Comparison of ENCODE assay signal across 9 mouse cellular contexts in the genomic region with DNA sequence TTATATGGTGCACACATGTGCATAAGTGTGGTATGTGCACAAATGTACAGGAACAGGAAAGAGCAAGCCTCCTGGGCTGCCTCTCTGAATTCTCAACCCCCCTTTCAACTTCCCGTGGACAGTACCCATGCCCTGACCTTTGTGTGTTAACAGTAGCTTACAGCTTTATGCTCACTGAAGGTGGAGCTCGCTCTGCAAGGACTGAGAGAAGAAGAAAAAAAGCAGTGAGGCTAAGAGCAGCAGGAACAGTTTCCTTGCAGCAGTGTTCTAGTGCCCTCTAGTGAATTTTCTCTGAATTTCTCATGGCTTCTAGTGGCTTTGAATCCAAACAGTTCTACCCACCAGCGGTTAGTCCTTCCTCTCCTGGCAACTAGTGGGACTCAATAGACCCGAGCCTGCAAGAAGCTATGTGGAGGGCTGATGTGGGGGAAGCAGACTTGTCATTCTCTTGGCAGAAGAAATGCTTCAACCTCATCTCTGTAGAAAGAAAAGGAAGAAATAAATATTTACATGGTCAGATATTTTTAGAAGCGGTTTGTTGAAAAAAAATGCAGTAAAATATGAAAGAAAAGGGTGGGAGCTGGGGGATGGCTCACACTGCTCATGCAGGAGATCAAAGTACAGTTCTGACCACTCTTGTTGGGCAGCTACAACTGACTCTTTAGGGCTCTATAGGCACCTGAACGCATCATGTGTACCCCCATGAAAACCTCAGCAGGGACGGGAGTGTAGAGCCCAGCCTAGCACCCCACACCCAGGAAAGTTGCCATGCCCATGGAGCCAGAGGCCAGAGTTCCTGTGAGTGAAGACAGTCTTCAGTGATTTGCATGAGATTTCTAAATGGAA. TPM values are rescaled to one million over a fixed set of nuclear protein-coding genes. Genes with fewer than 3 reads are reported as not detected.
DNase-seq lines count a peak whose midpoint lies in the region; ATAC-seq and TF ChIP-seq lines count a peak whose summit lies in the region.
"Had no signal": no experiment of that assay in that cellular context is flagged by ENCODE, and none has a peak within 500 bp of the region (broad histone marks: within the 10 kb centered on the region; RNA-seq: fewer than 3 reads in every experiment).

No protein-coding gene starts in this region.

- peak; percentile 85 for TF ChIP-seq CTCF in gastrocnemius, adult 2 months (IDR thresholded peaks at IDR 0.05)

- peaks cover 10% of the 10 kb centered on the region for H3K4me1 ChIP-seq in hindbrain, embryonic 10.5 days (replicated peaks)
- peaks cover 27% of the 10 kb centered on the region for H3K4me1 ChIP-seq in limb, embryonic 10.5 days
- H3K4me1 ChIP-seq in neural tube, embryonic 12.5 days, result 0 out of 2 replicates have a peak, but pooled peaks cover 2% of the 10 kb centered on the region
- H3K4me1 ChIP-seq: liver, embryonic 13.5 days had no signal

- no peak overlapping the region for H3K4me3 ChIP-seq in gastrocnemius, adult 2 months
- no peak overlapping the region for H3K4me3 ChIP-seq in hindbrain, embryonic 10.5 days
- H3K4me3 ChIP-seq in limb, embryonic 10.5 days, result no peak overlapping the region
- no peak overlapping the region for H3K4me3 ChIP-seq in neural tube, embryonic 12.5 days
- H3K4me3 ChIP-seq: liver, embryonic 13.5 days had no signal

- H3K27ac ChIP-seq in gastrocnemius, adult 2 months, result no peak overlapping the region
- H3K27ac ChIP-seq in hindbrain, embryonic 10.5 days, result no peak overlapping the region
- peak overlapping the region; percentile 10; the same call in 1 of the 2 replicates for H3K27ac ChIP-seq in limb, embryonic 10.5 days
- no peak overlapping the region for H3K27ac ChIP-seq in neural tube, embryonic 12.5 days
- H3K27ac ChIP-seq: liver, embryonic 13.5 days had no signal

- H3K9ac ChIP-seq in neural tube, embryonic 12.5 days, result no peak overlapping the region
- H3K9ac ChIP-seq: liver, embryonic 13.5 days had no signal

- peak; percentile 70 for ATAC-seq in neural tube, embryonic 12.5 days (ENCODE audit: low FRiP score, low read depth)

- DNase-seq in gastrocnemius, adult 2 months, result no peak
- DNase-seq in gastrocnemius, postnatal 36 days, result no peak
- DNase-seq in CD4-positive helper T cell, adult 2 months (ENCODE audit: low read depth, low spot score), result peak; percentile 41
- DNase-seq in cerebellum, postnatal 10 days, result peak; percentile 60 to 81
- peak; percentile 34 for DNase-seq in hindbrain, embryonic 10.5 days (ENCODE audit: low spot score)
- DNase-seq in limb, embryonic 10.5 days (ENCODE audit: low spot score), result no peak
- no peak for DNase-seq in spleen, adult 12 weeks (ENCODE audit: low spot score)
- DNase-seq: liver, embryonic 13.5 days had no signal

- H3K4me2 ChIP-seq in neural tube, embryonic 12.5 days (replicated peaks), result no peak overlapping the region
- H3K4me2 ChIP-seq: liver, embryonic 13.5 days had no signal

- H3K27me3 ChIP-seq in hindbrain, embryonic 10.5 days (ENCODE audit: insufficient read depth, poor library complexity, severe bottlenecking), result no peaks in the 10 kb centered on the region
- H3K27me3 ChIP-seq in limb, embryonic 10.5 days (ENCODE audit: low read depth, poor library complexity, severe bottlenecking), result no peaks in the 10 kb centered on the region
- no peaks in the 10 kb centered on the region for H3K27me3 ChIP-seq in neural tube, embryonic 12.5 days (replicated peaks)

- no peaks in the 10 kb centered on the region for H3K36me3 ChIP-seq in hindbrain, embryonic 10.5 days
- no peaks in the 10 kb centered on the region for H3K36me3 ChIP-seq in limb, embryonic 10.5 days
- no peaks in the 10 kb centered on the region for H3K36me3 ChIP-seq in neural tube, embryonic 12.5 days
- H3K36me3 ChIP-seq: liver, embryonic 13.5 days had no signal

- intact Hi-C loops in gastrocnemius, adult 2 months (cut with DNase I), result loop anchor here (5.0 kb wide), 1 partner anchor 280 kb away; no protein-coding TSS in a partner anchor
- intact Hi-C loops in gastrocnemius, postnatal 36 days (cut with DNase I), result loop anchor here (5.0 kb wide), 1 partner anchor 280 kb away; no protein-coding TSS in a partner anchor

- no peaks in the 10 kb centered on the region for H3K9me3 ChIP-seq in hindbrain, embryonic 10.5 days
- no peaks in the 10 kb centered on the region for H3K9me3 ChIP-seq in limb, embryonic 10.5 days (replicated peaks)
- H3K9me3 ChIP-seq in neural tube, embryonic 12.5 days, result no peaks in the 10 kb centered on the region
- H3K9me3 ChIP-seq: liver, embryonic 13.5 days had no signal

- WGBS in hindbrain, embryonic 10.5 days, result 41% methylated on average over 7 of the region's 7 CpGs
- WGBS in limb, embryonic 10.5 days, result 40% methylated on average over 7 of the region's 7 CpGs
- WGBS in neural tube, embryonic 12.5 days, result 43% methylated on average over 7 of the region's 7 CpGs

RNA-seq across cellular contexts. Expression of a gene that starts 11.8 kb away (rescaled TPM):
- total RNA-seq in gastrocnemius, adult 2 months (2021), result under 1 TPM; 0.59 to 0.84 TPM
- total RNA-seq in gastrocnemius, postnatal 36 days (2021), result 1 to 10 TPM in 1 of 2 experiments, under 1 TPM in 1; 0.84 to 1.4 TPM
- 16.1 and 17.7 TPM in 2 replicates for polyA plus RNA-seq in hindbrain, embryonic 10.5 days (2016; fragmentation: Nextera tagmentation; extraction: Ambion mirVana)
- polyA plus RNA-seq in limb, embryonic 10.5 days (2016; fragmentation: Nextera tagmentation; extraction: Ambion mirVana), result 31.0 and 48.3 TPM in 2 replicates
- 18.8 and 20.4 TPM in 2 replicates for polyA plus RNA-seq in neural tube, embryonic 12.5 days (2016; fragmentation: Nextera tagmentation; extraction: Ambion mirVana)

RNA-seq across cellular contexts. Expression of a gene that starts 38.9 kb away (rescaled TPM):
- not detected for total RNA-seq in gastrocnemius, adult 2 months (2021)
- total RNA-seq in gastrocnemius, postnatal 36 days (2021), result not detected
- polyA plus RNA-seq in hindbrain, embryonic 10.5 days (2016; fragmentation: Nextera tagmentation; extraction: Ambion mirVana), result not detected in 2 replicates
- not detected in 2 replicates for polyA plus RNA-seq in limb, embryonic 10.5 days (2016; fragmentation: Nextera tagmentation; extraction: Ambion mirVana)
- not detected in 2 replicates for polyA plus RNA-seq in neural tube, embryonic 12.5 days (2016; fragmentation: Nextera tagmentation; extraction: Ambion mirVana)
- polyA plus RNA-seq: liver, embryonic 13.5 days had no signal

Comparison
In these comparisons a context has a peak if more than half of its experiments do, and no peak if none do; other contexts are left out.
1. DNase-seq: peak in CD4-positive helper T cell, adult 2 months (single experiment), cerebellum, postnatal 10 days (2 of 2) and hindbrain, embryonic 10.5 days (single experiment); none in gastrocnemius, adult 2 months (single experiment), gastrocnemius, postnatal 36 days (0 of 2), limb, embryonic 10.5 days (single experiment) and spleen, adult 12 weeks (single experiment).